Mouse (Mus musculus): ENCODE data around the gene Adipor1.
"Not testable (repeated sequence)": the region's sequence is repeated elsewhere in the genome, so short reads cannot be mapped to it uniquely, and the experiment has no call there.

Adipor1 gene

GRCm38 (mm10) chr1:134419751-134420458 is 4.7 kb downstream of the Adipor1 start:
- CTCF ChIA-PET = no interaction called here

- CTCF ChIA-PET = no interaction called here
These were observed 8.7 kb downstream of the Adipor1 start for GRCm38 (mm10) chr1:134423911-134424310.

- CTCF ChIA-PET = interaction anchor here (0.5 kb wide), 1 partner anchor 59 kb away, joined by 6 read pairs; no protein-coding TSS in a partner anchor
These were observed 11.1 kb downstream of the Adipor1 start for GRCm38 (mm10) chr1:134426289-134426688.

GRCm38 (mm10) chr1:134433002-134433401 is 17.8 kb downstream of the Adipor1 start:
- CTCF ChIA-PET = no interaction called here

DNA sequence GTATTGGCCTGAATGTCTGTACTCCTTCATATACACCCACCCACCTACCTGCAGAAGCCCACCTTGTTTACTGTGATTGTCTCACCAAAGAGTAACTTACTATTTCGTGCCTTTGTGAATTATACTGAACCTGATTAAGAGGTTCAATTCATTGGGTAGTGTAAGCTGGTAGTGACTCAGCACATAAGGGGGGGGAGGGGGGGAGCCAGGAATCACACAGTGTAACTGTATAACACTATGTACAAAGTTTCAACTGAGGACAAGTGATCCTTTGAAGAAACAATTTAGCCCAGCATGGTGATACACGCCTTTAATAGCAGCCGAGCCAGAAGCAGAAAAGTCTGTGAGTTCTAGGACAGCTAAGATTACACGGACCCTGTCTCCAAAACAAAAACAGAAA is 18.3 kb downstream of the Adipor1 start:
- CTCF ChIA-PET = no interaction called here

- CTCF ChIA-PET = no interaction called here
These were observed 20.2 kb downstream of the Adipor1 start for GRCm38 (mm10) chr1:134435414-134435813.

- CTCF ChIA-PET = no interaction called here
These were observed 25.3 kb downstream of the Adipor1 start for GRCm38 (mm10) chr1:134440437-134440836.

- CTCF ChIA-PET = not testable (repeated sequence)
These were observed 26.6 kb downstream of the Adipor1 start for GRCm38 (mm10) chr1:134441737-134442136.

DNA sequence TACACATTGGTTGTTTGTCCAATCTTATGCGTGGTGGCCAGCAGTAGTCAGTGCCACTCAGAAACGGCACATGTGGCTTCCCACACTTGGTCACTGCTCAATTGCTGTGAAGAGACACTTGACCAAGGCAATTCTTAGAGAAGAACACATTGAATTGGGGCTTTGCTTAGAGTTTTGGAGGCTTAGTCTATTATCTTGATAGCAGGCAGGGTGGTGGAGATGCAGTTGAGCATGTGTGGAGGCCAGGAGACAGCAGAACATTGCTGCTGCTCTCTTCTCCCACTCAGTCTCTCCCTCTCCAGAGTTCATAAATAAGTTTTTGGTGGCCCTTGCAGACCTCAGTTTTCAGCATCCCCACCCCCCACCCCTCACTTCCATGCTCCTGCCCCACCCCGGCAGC is 27.2 kb downstream of the Adipor1 start:
- CTCF ChIA-PET = no interaction called here

DNA sequence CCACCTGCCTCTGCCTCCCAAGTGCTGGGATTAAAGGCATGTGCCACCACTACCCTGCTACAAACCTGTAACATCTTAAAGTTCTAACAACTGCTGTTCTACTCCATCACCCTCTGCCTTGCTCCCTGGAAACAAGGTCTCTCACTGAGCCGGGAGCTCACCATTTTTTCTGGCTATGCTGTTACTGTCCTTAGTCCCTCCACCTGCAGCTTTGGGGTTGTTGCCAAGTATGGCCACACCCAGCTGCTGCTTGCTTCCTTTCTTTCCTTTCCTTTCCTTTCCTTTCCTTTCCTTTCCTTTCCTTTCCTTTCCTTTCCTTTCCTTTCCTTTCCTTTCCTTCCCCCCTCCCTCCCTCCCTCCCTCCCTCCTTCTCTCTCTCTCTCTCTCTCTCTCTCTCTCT is 28.1 kb downstream of the Adipor1 start:
- CTCF ChIA-PET = not testable (repeated sequence)

DNA sequence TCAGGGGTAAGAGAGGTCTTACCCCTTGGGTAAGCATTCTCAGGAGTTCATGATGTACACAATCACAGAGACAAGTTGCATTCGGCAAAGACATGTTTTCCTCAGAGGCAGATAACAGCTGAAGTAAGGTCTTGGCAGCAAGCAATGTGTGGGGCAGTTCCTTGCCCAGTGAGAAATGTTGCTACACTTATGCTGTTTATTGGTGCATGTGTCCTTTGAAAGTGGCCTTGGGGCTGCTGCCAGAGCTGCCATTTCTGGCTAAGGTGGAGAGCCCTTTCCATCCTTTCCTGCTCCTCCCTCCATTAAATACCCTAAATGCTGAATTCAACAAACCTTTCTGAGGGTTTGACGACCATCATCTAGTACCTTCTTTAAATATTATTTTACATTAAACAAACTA is 30.2 kb downstream of the Adipor1 start:
- CTCF ChIA-PET = no interaction called here

GRCm38 (mm10) chr1:134448537-134448936 is 33.4 kb downstream of the Adipor1 start:
- CTCF ChIA-PET = not testable (repeated sequence)

- CTCF ChIA-PET = no interaction called here
These were observed 35.0 kb downstream of the Adipor1 start for GRCm38 (mm10) chr1:134450201-134450600.

GRCm38 (mm10) chr1:134450986-134451385 is 35.8 kb downstream of the Adipor1 start:
- CTCF ChIA-PET = no interaction called here

GRCm38 (mm10) chr1:134454904-134455824 is 40.0 kb downstream of the Adipor1 start, which contains the start of gene Klhl12:
Gene Klhl12, plus strand, starts transcription at chr1:134455531.
- CTCF ChIA-PET = interaction anchor here (0.6 kb wide), 1 partner anchor 42 kb away, joined by 5 read pairs; no protein-coding TSS in a partner anchor

GRCm38 (mm10) chr1:134456060-134456459 is 40.9 kb downstream of the Adipor1 start:
- CTCF ChIA-PET = interaction anchor here (0.6 kb wide), 1 partner anchor 1961 kb away, joined by 3 read pairs; no protein-coding TSS in a partner anchor

DNA sequence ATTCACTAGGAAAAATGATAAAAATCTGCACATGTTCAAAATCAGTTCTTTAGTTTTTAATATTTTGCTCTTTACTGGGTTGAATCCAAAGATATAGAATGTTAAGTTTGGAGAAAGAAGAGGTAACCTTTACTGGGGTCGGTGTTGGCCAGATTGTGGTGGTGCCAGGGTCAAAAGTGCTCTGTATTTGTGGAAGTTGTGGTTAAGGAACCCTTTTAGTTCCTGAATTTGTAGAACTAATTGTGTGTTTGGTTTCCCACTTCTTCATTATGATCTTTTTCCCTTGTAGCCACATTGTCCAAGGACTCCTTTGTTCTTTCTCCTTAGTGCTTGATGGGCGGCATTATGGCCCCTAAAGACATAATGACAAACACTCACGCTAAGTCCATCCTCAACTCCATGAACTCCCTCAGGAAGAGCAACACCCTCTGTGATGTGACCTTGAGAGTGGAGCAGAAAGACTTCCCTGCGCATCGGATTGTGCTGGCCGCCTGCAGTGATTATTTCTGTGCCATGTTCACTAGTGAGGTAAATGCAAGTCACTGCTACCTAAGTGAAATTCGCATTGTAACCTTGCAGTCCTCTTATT is 43.1 kb downstream of the Adipor1 start:
- CTCF ChIA-PET = no interaction called here

GRCm38 (mm10) chr1:134460294-134461284 is 45.4 kb downstream of the Adipor1 start:
- CTCF ChIA-PET = interaction anchor here (0.6 to 0.7 kb wide), 2 partner anchors 31 to 945 kb away, joined by 3 read pairs; no protein-coding TSS in a partner anchor

Measured in spleen, embryonic (tissue).